In genomic region chr9:59073887-59074286, GRCm38 (mm10) we compare ENCODE assay signal across 31 mouse cellular contexts. TPM values are rescaled to one million over a fixed set of nuclear protein-coding genes. Genes with fewer than 3 reads are reported as not detected.
DNase-seq lines count a peak whose midpoint lies in the region; ATAC-seq lines count a peak whose summit lies in the region.
"Had no signal": no experiment of that assay in that cellular context is flagged by ENCODE, and none has a peak within 500 bp of the region (broad histone marks: within the 10 kb centered on the region; RNA-seq: fewer than 3 reads in every experiment).

No protein-coding gene starts in this region.

- ATAC-seq in forebrain, embryonic 12.5 days (ENCODE audit: low FRiP score) = no peak
- ATAC-seq in midbrain, embryonic 11.5 days (ENCODE audit: low FRiP score) = no peak
- ATAC-seq in megakaryocyte progenitor cell, adult 5-6 weeks (replicated peaks; ENCODE audit: poor library complexity) = no peak
- ATAC-seq: intestine, embryonic 15.5 days had no signal

- H3K4me2 ChIP-seq in forebrain, embryonic 12.5 days = no peak overlapping the region
- H3K4me2 ChIP-seq in midbrain, embryonic 11.5 days = no peak overlapping the region
- H3K4me2 ChIP-seq: embryonic facial prominence, embryonic 13.5 days; intestine, embryonic 15.5 days; liver, embryonic 15.5 days; lung, embryonic 15.5 days; neural tube, embryonic 13.5 days had no signal

- intact Hi-C loops in left cerebral cortex, postnatal 4 days (cut with DNase I) = no loop called here

- no peak overlapping the region for H3K4me3 ChIP-seq in forebrain, embryonic 12.5 days (replicated peaks)
- no peak overlapping the region for H3K4me3 ChIP-seq in forebrain, embryonic 10.5 days
- H3K4me3 ChIP-seq in midbrain, embryonic 11.5 days (ENCODE audit: low read depth, low read length) = no peak overlapping the region
- H3K4me3 ChIP-seq: embryonic facial prominence, embryonic 13.5 days; erythroblast, embryonic 14.5 days; heart, embryonic 10.5 days; intestine, embryonic 15.5 days; left cerebral cortex, adult 2 months; limb, embryonic 10.5 days; liver, embryonic 15.5 days; lung, embryonic 15.5 days; neural tube, embryonic 13.5 days had no signal

- peaks cover 29% of the 10 kb centered on the region for H3K27me3 ChIP-seq in forebrain, embryonic 12.5 days
- peaks cover 15% of the 10 kb centered on the region for H3K27me3 ChIP-seq in forebrain, embryonic 10.5 days (ENCODE audit: poor library complexity, severe bottlenecking)
- H3K27me3 ChIP-seq in midbrain, embryonic 11.5 days (ENCODE audit: control insufficient read depth, insufficient read depth, low read length) = peaks cover 4% of the 10 kb centered on the region; the same call in 1 of the 2 replicates
- H3K27me3 ChIP-seq: embryonic facial prominence, embryonic 13.5 days; intestine, embryonic 15.5 days; liver, embryonic 15.5 days; lung, embryonic 15.5 days had no signal

- no peak for DNase-seq in forebrain, embryonic 10.5 days (ENCODE audit: extremely low spot score, low spot score)
- DNase-seq in left cerebral cortex, postnatal 4 days = peak; percentile 56
- DNase-seq in left cerebral cortex, adult 9 months (ENCODE audit: low spot score in 2 of 2) = no peak
- DNase-seq in midbrain, embryonic 11.5 days (ENCODE audit: low spot score, missing footprints) = peak; percentile 68
- DNase-seq in spleen, adult 18-20 months = no peak
- no peak for DNase-seq in adrenal gland, postnatal 36 days
- DNase-seq: adrenal gland, postnatal 25 days; cerebellum, adult 11-12 months; cerebellum, postnatal 25 days; gastrocnemius, postnatal 10 days; heart, postnatal 4 days; kidney, adult 8-10 months; kidney, postnatal 10 days; liver; lung, postnatal 36 days; thymus, adult 2 months; thymus, postnatal 4 days had no signal

- peaks cover 32% of the 10 kb centered on the region for H3K4me1 ChIP-seq in forebrain, embryonic 12.5 days
- H3K4me1 ChIP-seq in forebrain, embryonic 10.5 days = peaks cover 33% of the 10 kb centered on the region
- H3K4me1 ChIP-seq in midbrain, embryonic 11.5 days (ENCODE audit: control insufficient read depth, insufficient read depth, low read length) = peaks cover 19% of the 10 kb centered on the region; the same call in 1 of the 2 replicates
- H3K4me1 ChIP-seq: liver, embryonic 15.5 days had no signal

- WGBS in forebrain, embryonic 12.5 days = 72% methylated on average over 4 of the region's 4 CpGs
- 90% methylated on average over 4 of the region's 4 CpGs for WGBS in forebrain, embryonic 10.5 days
- WGBS in midbrain, embryonic 11.5 days = 69% methylated on average over 4 of the region's 4 CpGs

- H3K27ac ChIP-seq in forebrain, embryonic 12.5 days = peak overlapping the region; percentile 42; the same call in 1 of the 2 replicates
- no peak overlapping the region for H3K27ac ChIP-seq in forebrain, embryonic 10.5 days
- no peak overlapping the region for H3K27ac ChIP-seq in midbrain, embryonic 11.5 days (ENCODE audit: low read depth, low read length)
- H3K27ac ChIP-seq: embryonic facial prominence, embryonic 13.5 days; heart, embryonic 10.5 days; intestine, embryonic 15.5 days; left cerebral cortex, adult 2 months; limb, embryonic 10.5 days; liver, embryonic 15.5 days; lung, embryonic 15.5 days; stomach, postnatal 0 days had no signal

- no peaks in the 10 kb centered on the region for H3K36me3 ChIP-seq in forebrain, embryonic 12.5 days (replicated peaks)
- no peaks in the 10 kb centered on the region for H3K36me3 ChIP-seq in forebrain, embryonic 10.5 days (replicated peaks)
- no peaks in the 10 kb centered on the region for H3K36me3 ChIP-seq in midbrain, embryonic 11.5 days (ENCODE audit: control insufficient read depth, insufficient read depth, low read length)
- H3K36me3 ChIP-seq: embryonic facial prominence, embryonic 13.5 days; heart, embryonic 10.5 days; intestine, embryonic 15.5 days; limb, embryonic 10.5 days; liver, embryonic 15.5 days; lung, embryonic 15.5 days; neural tube, embryonic 13.5 days had no signal

- H3K9me3 ChIP-seq in forebrain, embryonic 12.5 days = no peaks in the 10 kb centered on the region
- H3K9me3 ChIP-seq in forebrain, embryonic 10.5 days = no peaks in the 10 kb centered on the region
- no peaks in the 10 kb centered on the region for H3K9me3 ChIP-seq in midbrain, embryonic 11.5 days (ENCODE audit: control insufficient read depth, low read length)
- H3K9me3 ChIP-seq: embryonic facial prominence, embryonic 13.5 days; heart, embryonic 10.5 days; intestine, embryonic 15.5 days; limb, embryonic 10.5 days; liver, embryonic 15.5 days; lung, embryonic 15.5 days; neural tube, embryonic 13.5 days had no signal

- no peak overlapping the region for H3K9ac ChIP-seq in forebrain, embryonic 12.5 days
- H3K9ac ChIP-seq in midbrain, embryonic 11.5 days (ENCODE audit: low read length) = no peak overlapping the region
- H3K9ac ChIP-seq: embryonic facial prominence, embryonic 13.5 days; intestine, embryonic 15.5 days; liver, embryonic 15.5 days; lung, embryonic 15.5 days; neural tube, embryonic 13.5 days had no signal

RNA-seq across cellular contexts. Expression of gene Neo1, which starts 37.6 kb away (rescaled TPM):
- 47.2 and 47.6 TPM in 2 replicates for polyA plus RNA-seq in forebrain, embryonic 12.5 days (2016; fragmentation: Nextera tagmentation; extraction: Ambion mirVana)
- polyA plus RNA-seq in forebrain, embryonic 10.5 days (2016; fragmentation: Nextera tagmentation; extraction: Ambion mirVana) = 26.7 and 28.8 TPM in 2 replicates
- total RNA-seq in left cerebral cortex, postnatal 4 days (2021) = 100 to 1,000 TPM; 286 to 290 TPM
- polyA plus RNA-seq in midbrain, embryonic 11.5 days (2014; fragmentation: Nextera tagmentation; extraction: Ambion mirVana) = 39.6 and 39.7 TPM in 2 replicates
- total RNA-seq in adrenal gland, postnatal 36 days (2021) = 10 to 100 TPM; 56.1 to 79.1 TPM
- 1.0 TPM in 1 of 2 replicates, not detected in the other for total RNA-seq in megakaryocyte progenitor cell, adult 5-6 weeks (2015)
- not detected in 2 replicates for total RNA-seq in megakaryocyte progenitor cell, adult 5-6 weeks (2017)
- total RNA-seq: granulocyte monocyte progenitor cell, adult 5-6 weeks; megakaryocyte-erythroid progenitor cell, adult 5-6 weeks had no signal
- polyA plus RNA-seq: erythroblast, embryonic 14.5 days had no signal

Comparison
In these comparisons a context has a peak if more than half of its experiments do, and no peak if none do; other contexts are left out.
1. DNase-seq: peak in left cerebral cortex, postnatal 4 days (single experiment) and midbrain, embryonic 11.5 days (single experiment); none in forebrain, embryonic 10.5 days (single experiment), left cerebral cortex, adult 9 months (0 of 2), spleen, adult 18-20 months (0 of 2) and adrenal gland, postnatal 36 days (0 of 2).
2. RNA of gene Neo1, which starts 37.6 kb away (total RNA-seq): 286 to 290 TPM in left cerebral cortex, postnatal 4 days and 56.1 to 79.1 TPM in adrenal gland, postnatal 36 days; 1.0 TPM in megakaryocyte progenitor cell, adult 5-6 weeks; every median in the first group is over 10 times any median in the second.